Mouse (Mus musculus) CH12.LX (cell line): Measurements from ENCODE around the gene Dnajc11. TPM values are rescaled to one million over a fixed set of nuclear protein-coding genes. Genes with fewer than 3 reads are reported as not detected.

ENCODE experiments used
- DNase-seq: peaks from one replicate; pipeline ENCODE4 v3.0.0-alpha.2; 2013; ENCODE audit errors: extremely low read depth
- H3K27ac ChIP-seq: 2 replicates; pipeline ENCODE4 v1.5.1; 2012; ENCODE audit warnings: low read depth, mild to moderate bottlenecking, control low read depth, moderate library complexity; ENCODE audit not compliant: insufficient read depth
- H3K27me3 ChIP-seq: replicated peaks from 2 replicates; pipeline ENCODE3; 2012; ENCODE audit warnings: inconsistent platforms
- H3K36me3 ChIP-seq, 2 experiments: replicated peaks in 1 of 2; 2 replicates each; pipeline versions ENCODE3 to v1.6.1; 2012; ENCODE audit warnings: inconsistent platforms in 1 of 2, low read length in 1 of 2, mild to moderate bottlenecking in 1 of 2, mixed read lengths in 1 of 2, moderate library complexity in 1 of 2; ENCODE audit not compliant: control insufficient read depth in 1 of 2, insufficient read depth in 1 of 2
- H3K4me1 ChIP-seq, 2 experiments: 2 replicates each; pipeline ENCODE4 v1.6.1; 2012; ENCODE audit warnings: inconsistent platforms in 1 of 2, moderate library complexity in 1 of 2; ENCODE audit not compliant: insufficient read depth in 2 of 2, control insufficient read depth in 1 of 2
- H3K4me2 ChIP-seq: 2 replicates; pipeline ENCODE4 v1.6.1; 2012; ENCODE audit warnings: low read depth, mild to moderate bottlenecking, control low read depth; ENCODE audit not compliant: poor library complexity, insufficient read depth, severe bottlenecking
- H3K4me3 ChIP-seq, 3 experiments: fragments of 150-350 bp in 1 of 3; sonication (generic) in 1 of 3; replicated peaks in 1 of 3; 2 replicates each; pipeline versions ENCODE3 to v1.5.1; 2011 to 2012; ENCODE audit warnings: low read depth in 2 of 3, low read length in 2 of 3, mild to moderate bottlenecking in 2 of 3, moderate library complexity in 2 of 3, control low read depth in 1 of 3, improper control_type of control experiment in 1 of 3, inconsistent platforms in 1 of 3, mixed read lengths in 1 of 3; ENCODE audit not compliant: poor library complexity in 1 of 3
- H3K79me2 ChIP-seq: replicated peaks from 2 replicates; pipeline ENCODE4 v1.6.1; 2012; ENCODE audit warnings: mild to moderate bottlenecking, moderate library complexity; ENCODE audit not compliant: control insufficient read depth, poor library complexity, insufficient read depth, severe bottlenecking; ENCODE audit errors: extremely low read depth
- H3K9ac ChIP-seq: 2 replicates; pipeline ENCODE4 v1.6.1; 2012; ENCODE audit warnings: low read depth, mild to moderate bottlenecking, control low read depth, moderate library complexity; ENCODE audit not compliant: insufficient read depth
- H3K9me3 ChIP-seq: replicated peaks from 2 replicates; pipeline ENCODE3; 2012; ENCODE audit warnings: low read length, inconsistent platforms, mixed read lengths
- CTCF ChIP-seq, 2 experiments: IDR thresholded peaks in 1 of 2; conservative IDR thresholded peaks in 1 of 2; 2 replicates each; pipeline ENCODE4 v1.5.1; 2011 to 2012; ENCODE audit warnings: low read depth in 2 of 2, low read length in 2 of 2, improper control_type of control experiment in 1 of 2, inconsistent platforms in 1 of 2, mild to moderate bottlenecking in 1 of 2, moderate library complexity in 1 of 2
- ELF1 ChIP-seq: IDR thresholded peaks from 2 replicates; pipeline ENCODE4 v1.6.1; 2014; ENCODE audit warnings: low read depth, mild to moderate bottlenecking, inconsistent platforms, low read length, improper control_type of control experiment
- EP300 ChIP-seq: IDR thresholded peaks from 2 replicates; pipeline ENCODE4 v1.6.1; 2011; ENCODE audit warnings: low read length, improper control_type of control experiment
- GABPA ChIP-seq: IDR thresholded peaks from 2 replicates; pipeline ENCODE4 v1.6.1; 2012; ENCODE audit warnings: low read depth, low read length, improper control_type of control experiment, inconsistent platforms; ENCODE audit not compliant: insufficient replicate concordance
- HCFC1 ChIP-seq: IDR thresholded peaks from 2 replicates; pipeline ENCODE4 v1.6.1; 2012; ENCODE audit warnings: low read depth, mild to moderate bottlenecking, inconsistent platforms, low read length, improper control_type of control experiment
- JUN ChIP-seq: IDR thresholded peaks from 2 replicates; pipeline ENCODE4 v1.6.1; 2011; ENCODE audit warnings: low read depth, mild to moderate bottlenecking, low read length, improper control_type of control experiment, moderate library complexity; ENCODE audit not compliant: insufficient read depth
- JUND ChIP-seq: conservative IDR thresholded peaks from 2 replicates; pipeline ENCODE4 v1.6.1; 2011; ENCODE audit warnings: low read depth, low read length, improper control_type of control experiment
- KAT2A ChIP-seq: IDR thresholded peaks from 2 replicates; pipeline ENCODE4 v1.6.1; 2012; ENCODE audit warnings: low read length, improper control_type of control experiment, inconsistent platforms; ENCODE audit not compliant: insufficient replicate concordance
- MXI1 ChIP-seq: IDR thresholded peaks from 2 replicates; pipeline ENCODE4 v1.6.1; 2011; ENCODE audit warnings: mild to moderate bottlenecking, low read depth, low read length, improper control_type of control experiment
- NELFE ChIP-seq: IDR thresholded peaks from 2 replicates; pipeline ENCODE4 v1.6.1; 2011; ENCODE audit warnings: low read depth, low read length, improper control_type of control experiment
- POLR2A ChIP-seq: IDR thresholded peaks from 2 replicates; pipeline ENCODE4 v1.6.1; 2011; ENCODE audit warnings: low read depth, mild to moderate bottlenecking, improper control_type of control experiment, low read length
- SIN3A ChIP-seq: IDR thresholded peaks from 2 replicates; pipeline ENCODE4 v1.6.1; 2012; ENCODE audit warnings: low read length, improper control_type of control experiment, inconsistent platforms
- USF2 ChIP-seq: conservative IDR thresholded peaks from 2 replicates; pipeline ENCODE4 v1.6.1; 2011; ENCODE audit warnings: low read depth, low read length, improper control_type of control experiment
- ZC3H11A ChIP-seq: IDR thresholded peaks from 2 replicates; pipeline ENCODE4 v1.6.1; 2012; ENCODE audit warnings: low read depth, mild to moderate bottlenecking, inconsistent platforms, low read length, improper control_type of control experiment
- ZMIZ1 ChIP-seq: IDR thresholded peaks from 2 replicates; pipeline ENCODE4 v1.6.1; 2012; ENCODE audit warnings: low read depth, mild to moderate bottlenecking, inconsistent platforms, low read length, improper control_type of control experiment
- dilution Hi-C: fragments of 300-500 bp; cut with MboI; formaldehyde crosslinking; loops from 2 replicates; pipeline ENCODE4 v1.14.3; 2020; ENCODE audit warnings: low sequenced_read_pairs; ENCODE audit not compliant: extremely low pct_unique_long_range_greater_than_20kb, extremely low pct_ligation_motif_present
- in situ Hi-C: fragments of 300-500 bp; cut with MboI; formaldehyde crosslinking; loops from 3 replicates; pipeline ENCODE4 v1.14.3; 2019; ENCODE audit warnings: low sequenced_read_pairs, low pct_ligation_motif_present, low pct_unique_long_range_greater_than_20kb, mixed read lengths
- polyA plus RNA-seq: library from polyadenylated mRNA; unstranded; fragments of >175 nt; gene quantifications from 2 replicates; pipeline ENCODE4 v1.2.1, GENCODE M21; 2012; ENCODE audit warnings: low read depth; ENCODE audit not compliant: insufficient read length
- total RNA-seq, 2 experiments: library from RNA; depleted of rRNA; stranded (reverse); fragments of 300-350 nt in 1 of 2; fragments of >200 nt in 1 of 2; gene quantifications; 2 replicates each; pipeline ENCODE4 v1.2.3; 2012 to 2014

Gene Dnajc11
- total and polyA plus RNA-seq, 3 experiments = 63.5 to 102 (median 75.6) TPM

DNA sequence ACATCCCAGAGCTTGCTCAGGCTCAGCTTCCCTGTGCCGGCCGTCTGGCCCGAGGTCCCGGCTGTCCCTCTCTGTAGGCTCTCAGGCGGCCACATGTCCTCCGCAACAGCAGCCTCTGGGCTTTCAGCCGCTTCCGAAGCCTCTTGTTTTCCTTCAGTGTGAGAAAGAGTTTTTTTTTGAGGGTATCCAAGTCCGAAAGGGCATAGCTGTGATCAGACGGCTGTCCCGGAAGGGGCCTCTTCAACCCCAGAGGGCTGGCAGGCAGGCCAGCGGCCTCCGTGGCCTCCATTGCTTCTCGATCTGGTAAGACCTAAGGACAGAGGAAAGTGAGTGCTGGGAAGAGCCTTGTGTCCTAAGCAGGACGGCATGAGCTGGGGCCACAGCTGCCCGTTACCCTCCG, 49.6 kb downstream of the Dnajc11 start:
- peaks cover 63 to 80% of the 10 kb centered on the region in 2 experiments for H3K36me3 ChIP-seq
- no peak overlapping the region for H3K9ac ChIP-seq
- no peak overlapping the region for H3K4me3 ChIP-seq
- H3K79me2 ChIP-seq = peaks cover 7% of the 10 kb centered on the region
- dilution Hi-C loops (no loop called here), in situ Hi-C loops (no loop called here)
- peaks cover 5 to 23% of the 10 kb centered on the region in 2 experiments; a peak in 3 of 4 replicates for H3K4me1 ChIP-seq
- H3K27ac ChIP-seq = no peak overlapping the region
- no peaks in the 10 kb centered on the region for H3K27me3 ChIP-seq
- no peak for TF ChIP-seq NELFE
- TF ChIP-seq USF2 = no peak
- TF ChIP-seq ELF1 = no peak
- H3K4me2 ChIP-seq = no peak overlapping the region
- no peaks in the 10 kb centered on the region for H3K9me3 ChIP-seq
- no peak for DNase-seq

DNA sequence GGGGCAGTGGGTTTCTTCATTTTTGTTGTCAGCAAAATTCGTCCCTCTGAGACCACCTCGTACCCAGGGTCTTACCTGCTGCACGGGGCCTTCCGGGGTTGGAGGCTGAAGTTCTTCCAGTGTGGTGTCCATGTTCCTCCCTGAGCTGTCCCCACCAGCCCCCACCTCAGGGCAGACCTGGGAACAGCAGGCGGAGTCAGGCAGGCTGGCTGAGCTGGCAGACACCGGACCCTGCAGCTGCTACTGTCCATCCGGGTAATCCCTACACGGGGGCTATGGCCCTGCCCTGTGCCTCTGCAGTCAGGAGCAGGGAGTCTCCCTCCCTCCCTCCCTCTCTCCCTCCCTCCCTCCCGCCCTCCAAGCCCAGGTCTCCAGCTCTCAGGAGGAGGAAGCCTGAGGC, 50.1 kb downstream of the Dnajc11 start:
- Histone ChIP-seq H3K4me1 (peaks cover 4 to 20% of the 10 kb centered on the region in 2 experiments; a peak in 3 of 4 replicates), H3K9me3 (no peaks in the 10 kb centered on the region), H3K79me2 (peaks cover 10% of the 10 kb centered on the region), H3K27me3 (no peaks in the 10 kb centered on the region), H3K36me3 (peaks cover 60 to 77% of the 10 kb centered on the region in 2 experiments), H3K27ac (no peak overlapping the region), H3K4me3 (no peak overlapping the region), H3K9ac (no peak overlapping the region), H3K4me2 (no peak overlapping the region)
- dilution Hi-C loops = no loop called here
- in situ Hi-C loops = no loop called here
- DNase-seq = no peak
- TF ChIP-seq CTCF (conservative IDR thresholded peaks at IDR 0.05 in 1 of 2, IDR thresholded peaks at IDR 0.05 in 1 of 2; ENCODE audit: low read depth in 2 of 2, low read length in 2 of 2) (no peak), POLR2A (0 out of 2 replicates have a peak, but pooled peaks have one; percentile 5), GABPA (no peak)

- H3K36me3 ChIP-seq = peaks cover 45 to 65% of the 10 kb centered on the region in 2 experiments
- H3K9ac ChIP-seq = no peak overlapping the region
- no peaks in the 10 kb centered on the region for H3K27me3 ChIP-seq
- no peak overlapping the region for H3K27ac ChIP-seq
- H3K79me2 ChIP-seq = peaks cover 10% of the 10 kb centered on the region
- dilution Hi-C loops = no loop called here
- in situ Hi-C loops = no loop called here
- H3K4me1 ChIP-seq = peaks cover 7 to 26% of the 10 kb centered on the region in 2 experiments; a peak in 3 of 4 replicates
- TF ChIP-seq ZMIZ1 (no peak), HCFC1 (no peak), CTCF (conservative IDR thresholded peaks at IDR 0.05 in 1 of 2, IDR thresholded peaks at IDR 0.05 in 1 of 2; ENCODE audit: low read depth in 2 of 2, low read length in 2 of 2) (no peak), EP300 (no peak), JUND (no peak), MXI1 (no peak), SIN3A (no peak), JUN (no peak), ZC3H11A (no peak), KAT2A (no peak)
- TF ChIP-seq, all 38 proteins: peak for 0
- DNase-seq = no peak
- Histone ChIP-seq H3K4me2 (no peak overlapping the region), H3K4me3 (no peak overlapping the region), H3K9me3 (no peaks in the 10 kb centered on the region)
Measured at GRCm38 (mm10) chr4:151985886-151986285, 52.4 kb downstream of the Dnajc11 start.
